Mouse (Mus musculus): Measurements from ENCODE around the gene Lrfn1. TPM values are rescaled to one million over a fixed set of nuclear protein-coding genes. Genes with fewer than 3 reads are reported as not detected.

The Lrfn1 gene
- polyA plus RNA-seq, 1 experiment from 2014 or later, result 4.4 TPM

DNA sequence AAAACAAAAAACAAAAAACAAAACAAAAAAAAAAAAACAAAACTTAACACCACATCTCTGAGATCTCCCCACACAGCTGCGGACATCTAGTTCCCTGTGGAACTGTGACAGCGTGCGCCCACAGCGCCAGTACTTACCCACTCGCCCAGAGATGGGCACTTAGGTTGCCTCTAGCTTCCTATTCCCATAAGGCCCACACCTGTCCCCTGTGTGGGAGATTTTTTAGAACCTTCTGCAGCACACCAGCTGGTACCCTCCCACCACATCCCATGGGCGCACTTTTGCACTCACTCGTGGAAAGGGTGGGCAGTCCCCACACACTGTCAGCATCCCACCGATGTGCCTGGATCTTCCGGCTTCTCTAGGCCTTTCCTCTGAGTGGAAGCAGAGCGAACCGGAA, 31.1 kb downstream of the Lrfn1 start:
- Histone ChIP-seq H3K36me3 (replicated peaks; ENCODE audit: control insufficient read depth, insufficient read depth, low read depth, low read length) (no peaks in the 10 kb centered on the region), H3K4me3 (ENCODE audit: low read depth, low read length) (no peak overlapping the region), H3K4me2 (ENCODE audit: low read depth, low read length) (no peak overlapping the region), H3K9me3 (replicated peaks; ENCODE audit: control insufficient read depth, low read length) (no peaks in the 10 kb centered on the region), H3K9ac (replicated peaks; ENCODE audit: low read length) (no peak overlapping the region), H3K27me3 (ENCODE audit: control insufficient read depth, insufficient read depth, low read length) (no peaks in the 10 kb centered on the region), H3K4me1 (ENCODE audit: control insufficient read depth, insufficient read depth, low read length) (peaks cover under 1% of the 10 kb centered on the region), H3K27ac (replicated peaks; ENCODE audit: low read depth, low read length) (no peak overlapping the region)
- ATAC-seq (replicated peaks; ENCODE audit: insufficient number of reproducible peaks, low FRiP score, low TSS enrichment, low read depth) (no peak), DNase-seq (ENCODE audit: low spot score) (no peak)
- 80% methylated on average over 11 of the region's 11 CpGs for WGBS

DNA sequence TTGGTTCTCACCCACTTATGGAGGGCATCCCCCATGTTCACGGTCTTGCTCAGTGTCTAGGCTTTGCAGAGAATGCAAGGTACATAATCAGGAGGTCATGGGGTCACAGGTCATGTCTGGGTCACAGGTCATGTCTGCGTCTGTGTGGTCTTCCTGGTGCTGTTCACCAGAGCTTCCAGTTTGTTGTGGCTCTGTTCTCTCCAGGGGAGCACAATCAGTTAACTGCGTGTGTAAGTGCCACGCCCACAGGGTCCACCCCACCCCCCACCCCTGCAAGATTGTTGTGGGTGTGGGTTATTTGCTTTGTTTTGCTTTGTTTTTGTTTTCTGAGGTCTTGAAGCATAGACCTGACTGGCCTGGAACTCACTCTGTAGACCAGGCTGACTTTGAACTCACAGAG, 32.4 kb downstream of the Lrfn1 start:
- Histone ChIP-seq H3K27me3 (ENCODE audit: control insufficient read depth, insufficient read depth, low read length) (no peaks in the 10 kb centered on the region), H3K4me3 (ENCODE audit: low read depth, low read length) (no peak overlapping the region), H3K27ac (replicated peaks; ENCODE audit: low read depth, low read length) (no peak overlapping the region), H3K36me3 (replicated peaks; ENCODE audit: control insufficient read depth, insufficient read depth, low read depth, low read length) (no peaks in the 10 kb centered on the region), H3K9me3 (replicated peaks; ENCODE audit: control insufficient read depth, low read length) (no peaks in the 10 kb centered on the region), H3K9ac (replicated peaks; ENCODE audit: low read length) (no peak overlapping the region), H3K4me2 (ENCODE audit: low read depth, low read length) (no peak overlapping the region), H3K4me1 (ENCODE audit: control insufficient read depth, insufficient read depth, low read length) (peaks cover 3% of the 10 kb centered on the region)
- no peak for DNase-seq (ENCODE audit: low spot score)
- 32% methylated on average over 4 of the region's 4 CpGs for WGBS
- no peak for ATAC-seq (replicated peaks; ENCODE audit: insufficient number of reproducible peaks, low FRiP score, low TSS enrichment, low read depth)

DNA sequence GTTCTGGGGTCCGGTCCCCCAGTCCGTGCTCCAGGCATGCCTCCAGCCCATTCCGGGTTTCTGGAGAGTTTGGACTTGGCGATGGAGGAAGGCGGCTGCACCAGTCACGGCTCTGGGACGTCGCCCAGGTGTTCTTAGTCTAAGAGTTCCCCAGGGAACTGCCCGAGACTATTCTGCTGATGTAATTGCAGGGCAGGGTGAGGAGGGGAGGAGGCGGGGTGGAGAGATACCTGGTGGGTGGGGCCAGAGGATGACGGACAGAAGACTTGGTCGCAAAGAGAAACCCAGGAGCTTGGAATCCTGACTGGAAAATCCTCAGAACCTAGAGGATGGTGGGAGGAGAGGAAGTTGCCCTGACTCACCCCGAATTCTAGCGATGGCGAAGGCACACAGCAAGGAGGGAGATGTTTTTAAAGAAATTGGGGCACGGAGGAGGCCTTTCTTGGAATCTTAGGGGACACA, 36.3 kb downstream of the Lrfn1 start:
- Histone ChIP-seq H3K4me2 (ENCODE audit: low read depth, low read length) (peak overlapping the region; percentile 33), H3K36me3 (replicated peaks; ENCODE audit: control insufficient read depth, insufficient read depth, low read depth, low read length) (no peaks in the 10 kb centered on the region), H3K27me3 (ENCODE audit: control insufficient read depth, insufficient read depth, low read length) (no peaks in the 10 kb centered on the region), H3K4me3 (ENCODE audit: low read depth, low read length) (0 out of 2 replicates have a peak overlapping the region, but pooled peaks have one; percentile 17), H3K4me1 (ENCODE audit: control insufficient read depth, insufficient read depth, low read length) (peaks cover 3% of the 10 kb centered on the region), H3K9ac (replicated peaks; ENCODE audit: low read length) (0 out of 2 replicates have a peak overlapping the region, but pooled peaks have one; percentile 19), H3K27ac (replicated peaks; ENCODE audit: low read depth, low read length) (no peak overlapping the region), H3K9me3 (replicated peaks; ENCODE audit: control insufficient read depth, low read length) (no peaks in the 10 kb centered on the region)
- ATAC-seq (replicated peaks; ENCODE audit: insufficient number of reproducible peaks, low FRiP score, low TSS enrichment, low read depth) (no peak), DNase-seq (ENCODE audit: low spot score) (peak; percentile 58)
- 3% methylated on average over 16 of the region's 16 CpGs for WGBS

DNA sequence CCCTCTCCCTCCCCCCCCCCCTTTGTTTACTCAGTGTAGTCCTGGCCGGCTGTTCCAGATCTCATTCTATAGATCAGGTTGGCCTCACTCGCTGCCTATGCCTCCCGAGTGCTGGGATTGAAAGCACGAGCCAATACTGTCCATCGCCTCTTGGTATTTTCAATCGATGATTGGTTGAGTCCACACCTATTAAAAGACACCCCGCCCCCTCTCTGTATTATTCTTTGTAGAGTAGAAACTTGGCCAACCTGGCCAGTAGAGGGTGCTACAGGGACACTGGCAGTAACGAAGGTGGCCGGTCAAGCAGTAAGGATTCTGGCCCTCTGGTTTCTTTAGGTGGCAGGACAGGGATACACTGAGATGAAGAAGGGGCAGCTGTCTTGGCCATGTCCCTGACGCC, 38.6 kb downstream of the Lrfn1 start:
- ATAC-seq (replicated peaks; ENCODE audit: insufficient number of reproducible peaks, low FRiP score, low TSS enrichment, low read depth), result no peak
- peak; percentile 70 for DNase-seq (ENCODE audit: low spot score)
- Histone ChIP-seq H3K4me3 (ENCODE audit: low read depth, low read length) (no peak overlapping the region), H3K9me3 (replicated peaks; ENCODE audit: control insufficient read depth, low read length) (no peaks in the 10 kb centered on the region), H3K4me1 (ENCODE audit: control insufficient read depth, insufficient read depth, low read length) (peaks cover 3% of the 10 kb centered on the region), H3K36me3 (replicated peaks; ENCODE audit: control insufficient read depth, insufficient read depth, low read depth, low read length) (no peaks in the 10 kb centered on the region), H3K9ac (replicated peaks; ENCODE audit: low read length) (no peak overlapping the region), H3K4me2 (ENCODE audit: low read depth, low read length) (no peak overlapping the region), H3K27ac (replicated peaks; ENCODE audit: low read depth, low read length) (no peak overlapping the region), H3K27me3 (ENCODE audit: control insufficient read depth, insufficient read depth, low read length) (no peaks in the 10 kb centered on the region)
- 2% methylated on average over 10 of the region's 10 CpGs for WGBS

DNA sequence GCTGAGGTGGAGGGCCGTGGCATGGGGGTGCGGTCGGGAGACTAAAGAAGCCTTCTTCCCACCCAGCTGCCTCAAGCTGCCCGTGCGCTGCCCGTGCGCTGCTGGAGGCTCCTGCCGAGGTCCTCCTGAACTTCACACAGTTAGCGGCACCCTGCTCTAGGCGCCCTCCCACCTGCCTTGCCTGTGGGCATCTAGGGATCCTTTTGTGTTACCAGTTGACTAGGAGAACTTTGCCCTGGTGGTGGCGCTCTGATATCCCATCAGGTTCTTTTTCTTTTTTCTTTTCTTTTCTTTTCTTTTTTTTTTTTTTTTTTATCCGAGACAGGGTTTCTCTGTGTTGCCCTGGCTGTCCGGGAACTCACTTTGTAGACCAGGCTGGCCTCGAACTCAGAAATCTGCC, 39.1 kb downstream of the Lrfn1 start:
- Histone ChIP-seq H3K4me3 (ENCODE audit: low read depth, low read length) (no peak overlapping the region), H3K9ac (replicated peaks; ENCODE audit: low read length) (no peak overlapping the region), H3K36me3 (replicated peaks; ENCODE audit: control insufficient read depth, insufficient read depth, low read depth, low read length) (no peaks in the 10 kb centered on the region), H3K9me3 (replicated peaks; ENCODE audit: control insufficient read depth, low read length) (no peaks in the 10 kb centered on the region), H3K4me2 (ENCODE audit: low read depth, low read length) (0 out of 2 replicates have a peak overlapping the region, but pooled peaks have one; percentile 13), H3K27me3 (ENCODE audit: control insufficient read depth, insufficient read depth, low read length) (no peaks in the 10 kb centered on the region), H3K4me1 (ENCODE audit: control insufficient read depth, insufficient read depth, low read length) (peaks cover 3% of the 10 kb centered on the region), H3K27ac (replicated peaks; ENCODE audit: low read depth, low read length) (no peak overlapping the region)
- ATAC-seq (replicated peaks; ENCODE audit: insufficient number of reproducible peaks, low FRiP score, low TSS enrichment, low read depth) (no peak; the same call in 1 of the 2 replicates), DNase-seq (ENCODE audit: low spot score) (no peak)
- WGBS, result 28% methylated on average over 13 of the region's 14 CpGs

DNA sequence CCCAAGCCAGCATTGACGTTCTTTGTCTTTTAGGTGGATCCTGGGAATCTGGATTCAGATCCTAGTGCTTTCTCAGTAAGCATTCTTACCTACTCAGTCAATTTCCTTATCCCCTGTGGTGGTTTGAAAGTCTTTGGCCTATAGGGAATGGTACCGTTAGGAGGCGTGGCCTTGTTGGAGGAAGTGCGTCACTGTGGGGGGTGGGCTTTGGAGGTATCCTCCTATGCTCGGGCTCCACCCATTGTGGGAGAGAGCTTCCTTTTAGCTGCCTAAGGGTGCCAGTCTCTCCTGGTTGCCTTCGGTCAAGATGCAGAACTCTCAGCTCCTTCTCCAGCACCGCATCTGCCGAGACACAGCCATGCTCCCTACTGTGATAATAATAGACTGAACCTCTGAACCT, 40.5 kb downstream of the Lrfn1 start:
- H3K27me3 ChIP-seq (ENCODE audit: control insufficient read depth, insufficient read depth, low read length), result no peaks in the 10 kb centered on the region
- no peak overlapping the region for H3K4me2 ChIP-seq (ENCODE audit: low read depth, low read length)
- ATAC-seq (replicated peaks; ENCODE audit: insufficient number of reproducible peaks, low FRiP score, low TSS enrichment, low read depth) (no peak), DNase-seq (ENCODE audit: low spot score) (no peak)
- H3K27ac ChIP-seq (replicated peaks; ENCODE audit: low read depth, low read length), result no peak overlapping the region
- no peak overlapping the region for H3K4me3 ChIP-seq (ENCODE audit: low read depth, low read length)
- H3K4me1 ChIP-seq (ENCODE audit: control insufficient read depth, insufficient read depth, low read length), result peaks cover 3% of the 10 kb centered on the region
- H3K36me3 ChIP-seq (replicated peaks; ENCODE audit: control insufficient read depth, insufficient read depth, low read depth, low read length), result no peaks in the 10 kb centered on the region
- WGBS, result 74% methylated on average over 8 of the region's 8 CpGs
- no peaks in the 10 kb centered on the region for H3K9me3 ChIP-seq (replicated peaks; ENCODE audit: control insufficient read depth, low read length)
- no peak overlapping the region for H3K9ac ChIP-seq (replicated peaks; ENCODE audit: low read length)

DNA sequence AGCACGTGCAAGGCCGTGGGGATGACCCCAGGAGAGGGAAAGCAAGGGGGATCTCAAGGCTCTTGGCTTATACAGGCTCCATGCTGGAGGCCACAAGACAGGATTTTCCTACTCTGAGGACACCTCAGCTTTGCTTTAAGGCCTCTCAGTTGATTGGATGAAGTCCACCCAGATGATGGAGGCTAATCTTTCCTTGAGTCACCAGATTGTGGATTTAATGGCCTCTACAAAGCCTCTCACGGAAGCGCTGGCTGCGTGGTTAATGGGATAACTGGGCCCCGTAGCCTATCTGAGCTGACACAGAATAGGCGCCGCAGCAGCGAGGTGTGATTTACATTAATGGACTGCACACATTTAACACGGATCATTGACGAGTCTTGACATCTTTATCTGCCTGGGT, 43.6 kb downstream of the Lrfn1 start:
- H3K4me2 ChIP-seq (ENCODE audit: low read depth, low read length), result no peak overlapping the region
- H3K27me3 ChIP-seq (ENCODE audit: control insufficient read depth, insufficient read depth, low read length), result no peaks in the 10 kb centered on the region
- ATAC-seq (replicated peaks; ENCODE audit: insufficient number of reproducible peaks, low FRiP score, low TSS enrichment, low read depth), result no peak
- no peak for DNase-seq (ENCODE audit: low spot score)
- no peak overlapping the region for H3K9ac ChIP-seq (replicated peaks; ENCODE audit: low read length)
- H3K36me3 ChIP-seq (replicated peaks; ENCODE audit: control insufficient read depth, insufficient read depth, low read depth, low read length), result no peaks in the 10 kb centered on the region
- H3K4me1 ChIP-seq (ENCODE audit: control insufficient read depth, insufficient read depth, low read length), result no peaks in the 10 kb centered on the region
- H3K4me3 ChIP-seq (ENCODE audit: low read depth, low read length), result no peak overlapping the region
- H3K9me3 ChIP-seq (replicated peaks; ENCODE audit: control insufficient read depth, low read length), result no peaks in the 10 kb centered on the region
- H3K27ac ChIP-seq (replicated peaks; ENCODE audit: low read depth, low read length), result no peak overlapping the region
- 89% methylated on average over 11 of the region's 11 CpGs for WGBS

DNA sequence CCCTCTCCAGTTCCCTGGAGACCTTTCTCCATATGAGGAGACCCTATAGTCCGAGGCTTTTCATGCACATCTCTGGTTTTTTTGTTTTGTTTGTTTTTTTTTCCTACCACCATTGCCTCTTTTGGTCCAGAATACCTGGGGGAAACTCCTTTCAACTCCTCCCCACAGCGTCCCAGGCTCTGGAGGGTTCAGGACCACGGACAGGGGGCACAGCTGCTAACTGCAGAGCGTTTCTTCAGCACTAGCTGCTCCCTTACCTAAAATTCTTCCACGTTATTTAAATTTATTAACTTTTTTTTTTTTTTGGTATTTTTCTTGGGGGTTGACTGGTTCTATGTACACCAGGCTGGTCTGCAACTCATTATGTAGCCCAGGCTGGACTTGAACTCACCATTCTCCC, 53.8 kb downstream of the Lrfn1 start:
- no peaks in the 10 kb centered on the region for H3K36me3 ChIP-seq (replicated peaks; ENCODE audit: control insufficient read depth, insufficient read depth, low read depth, low read length)
- peak; percentile 76 for DNase-seq (ENCODE audit: low spot score)
- no peaks in the 10 kb centered on the region for H3K9me3 ChIP-seq (replicated peaks; ENCODE audit: control insufficient read depth, low read length)
- no peaks in the 10 kb centered on the region for H3K4me1 ChIP-seq (ENCODE audit: control insufficient read depth, insufficient read depth, low read length)
- WGBS, result 7% methylated on average over 5 of the region's 5 CpGs
- H3K4me2 ChIP-seq (ENCODE audit: low read depth, low read length), result no peak overlapping the region
- no peak overlapping the region for H3K27ac ChIP-seq (replicated peaks; ENCODE audit: low read depth, low read length)
- H3K27me3 ChIP-seq (ENCODE audit: control insufficient read depth, insufficient read depth, low read length), result no peaks in the 10 kb centered on the region
- ATAC-seq (replicated peaks; ENCODE audit: insufficient number of reproducible peaks, low FRiP score, low TSS enrichment, low read depth), result no peak
- H3K9ac ChIP-seq (replicated peaks; ENCODE audit: low read length), result no peak overlapping the region
- no peak overlapping the region for H3K4me3 ChIP-seq (ENCODE audit: low read depth, low read length)

Data from embryonic facial prominence, embryonic 11.5 days (tissue).